Mouse (Mus musculus) E14TG2a.4 (cell line): ENCODE data around the gene Edem2.

Source experiments
- CTCF ChIP-seq: conservative IDR thresholded peaks from 2 replicates; pipeline ENCODE4 v1.5.1; 2014; ENCODE audit warnings: low read length
- NANOG ChIP-seq: IDR thresholded peaks from 2 replicates; pipeline ENCODE4 v1.6.1; 2014; ENCODE audit warnings: borderline replicate concordance, low read length, mixed read lengths
- POU5F1 ChIP-seq: IDR thresholded peaks from 2 replicates; pipeline ENCODE4 v1.6.1; 2014; ENCODE audit warnings: low read length, borderline replicate concordance

DNA sequence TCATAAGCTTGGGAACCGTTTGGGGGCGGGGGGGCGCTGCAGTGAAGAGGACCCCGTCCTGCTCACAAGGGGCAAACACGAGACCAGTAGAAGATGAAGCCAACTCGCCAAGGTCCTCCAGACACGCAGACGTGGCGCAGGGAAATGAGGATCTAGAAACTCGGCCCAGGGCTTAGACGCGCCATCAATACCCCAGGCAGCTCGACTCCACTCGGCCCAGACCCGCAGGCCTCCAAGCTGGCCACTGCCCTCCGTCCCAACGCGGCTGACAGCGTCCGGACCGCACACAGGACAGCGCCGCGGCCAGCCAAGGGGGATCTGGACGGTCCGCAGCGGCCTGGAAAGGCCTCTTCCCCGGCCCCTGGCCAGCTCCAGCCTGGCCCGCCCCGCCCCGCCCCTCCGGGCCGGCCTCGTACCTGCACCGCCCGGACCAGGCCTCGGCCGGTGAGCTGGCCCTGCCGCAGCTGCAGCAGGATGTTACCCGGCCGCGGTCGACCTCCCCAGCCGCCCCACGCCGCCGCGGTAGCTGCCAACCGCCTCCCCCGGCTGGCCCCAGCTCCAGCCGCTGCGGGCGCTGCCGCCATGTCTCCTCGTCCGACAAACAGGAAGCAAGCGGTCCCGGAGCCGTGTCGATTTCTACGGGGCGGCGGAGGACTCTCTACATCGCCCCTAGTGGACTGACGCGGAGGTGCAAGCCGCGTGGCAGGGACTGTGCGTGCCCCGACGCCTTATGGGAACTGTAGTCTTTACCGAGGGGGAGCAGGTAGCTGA is 37.4 kb downstream of the Edem2 start, which contains the start of gene Trpc4ap:
- TF ChIP-seq CTCF (peak; percentile 94), POU5F1 (no peak), NANOG (no peak)
